Mouse (Mus musculus) forebrain, embryonic 15.5 days (tissue): ENCODE data around the gene Fam161a. TPM values are rescaled to one million over a fixed set of nuclear protein-coding genes. Genes with fewer than 3 reads are reported as not detected.
A peak's percentile ranks its signal among the peaks of the same experiment; 100 is the strongest.
"Not testable (repeated sequence)": the region's sequence is repeated elsewhere in the genome, so short reads cannot be mapped to it uniquely, and the experiment has no call there.

Source experiments
- ATAC-seq: fragments of 200-750 bp; cut with Nextera tagmentation; replicated peaks from 2 replicates; pipeline ENCODE4 v1.8.0; 2017; ENCODE audit warnings: mild to moderate bottlenecking, moderate TSS enrichment, moderate library complexity
- H3K27ac ChIP-seq: fragments of 300-500 bp; sonication (generic); replicated peaks from 2 replicates; pipeline ENCODE4 v1.5.1; 2015; ENCODE audit warnings: mild to moderate bottlenecking, inconsistent platforms
- H3K27me3 ChIP-seq: fragments of 300-500 bp; sonication (generic); 2 replicates; pipeline ENCODE4 v1.6.1; 2015; ENCODE audit warnings: inconsistent platforms
- H3K36me3 ChIP-seq: fragments of 300-500 bp; sonication (generic); 2 replicates; pipeline ENCODE4 v1.6.1; 2015; ENCODE audit warnings: mild to moderate bottlenecking, inconsistent platforms
- H3K4me1 ChIP-seq: fragments of 300-500 bp; sonication (generic); 2 replicates; pipeline ENCODE4 v1.6.1; 2015; ENCODE audit warnings: inconsistent platforms
- H3K4me2 ChIP-seq: fragments of 300-500 bp; sonication (generic); replicated peaks from 2 replicates; pipeline ENCODE4 v1.6.1; 2015; ENCODE audit warnings: mild to moderate bottlenecking, inconsistent platforms
- H3K4me3 ChIP-seq: fragments of 300-500 bp; sonication (generic); 2 replicates; pipeline ENCODE4 v1.5.1; 2015; ENCODE audit warnings: mild to moderate bottlenecking, inconsistent platforms
- H3K9ac ChIP-seq: fragments of 300-500 bp; sonication (generic); replicated peaks from 2 replicates; pipeline ENCODE4 v1.6.1; 2015; ENCODE audit warnings: mild to moderate bottlenecking, inconsistent platforms
- H3K9me3 ChIP-seq: fragments of 300-500 bp; sonication (generic); 2 replicates; pipeline ENCODE4 v1.6.1; 2016; ENCODE audit warnings: inconsistent platforms
- WGBS: fragments of 180-500 bp; shearing (Covaris S2); methylation state at CpG from one replicate; pipeline ENCODE4 v1.1.7; 2015; ENCODE audit warnings: mixed read lengths; 5-methylcytosine and 5-hydroxymethylcytosine counted together
- polyA plus RNA-seq: library from polyadenylated mRNA; unstranded; fragments of >200 nt; fragmentation: Nextera tagmentation; extraction: Ambion mirVana; gene quantifications from 2 replicates; pipeline ENCODE4 v1.2.1, GENCODE M21; 2015

Fam161a gene
- polyA plus RNA-seq, 1 experiment from 2014 or later = 3.8 TPM

GRCm38 (mm10) chr11:23065167-23065668 is 57.9 kb downstream of the Fam161a start:
- no peak for ATAC-seq
- no peaks in the 10 kb centered on the region for H3K9me3 ChIP-seq

GRCm38 (mm10) chr11:23067395-23068136 is 60.2 kb downstream of the Fam161a start:
- Histone ChIP-seq H3K4me2 (peak overlapping the region; percentile 51), H3K27ac (peak overlapping the region; percentile 58), H3K9ac (peak overlapping the region; percentile 65), H3K27me3 (no peaks in the 10 kb centered on the region), H3K4me1 (peaks cover 9% of the 10 kb centered on the region), H3K9me3 (no peaks in the 10 kb centered on the region), H3K36me3 (no peaks in the 10 kb centered on the region), H3K4me3 (peak overlapping the region; percentile 70)
- WGBS = under 1% methylated on average over 49 of the region's 49 CpGs
- peak; percentile 100 for ATAC-seq

More at GRCm38 (mm10) chr11:23065167-23065668, 57.9 kb downstream of the Fam161a start:
- H3K4me1 ChIP-seq = peaks cover 9% of the 10 kb centered on the region
- H3K4me3 ChIP-seq = no peak overlapping the region
- H3K36me3 ChIP-seq = no peaks in the 10 kb centered on the region
- 90% methylated on average over 2 of the region's 2 CpGs for WGBS
- no peak overlapping the region for H3K9ac ChIP-seq
- H3K27ac ChIP-seq = no peak overlapping the region
- no peaks in the 10 kb centered on the region for H3K27me3 ChIP-seq
- H3K4me2 ChIP-seq = no peak overlapping the region

- ATAC-seq = peak; percentile 6
- 8% methylated on average over 10 of the region's 10 CpGs for WGBS
Observed at GRCm38 (mm10) chr11:23068201-23068600, 60.9 kb downstream of the Fam161a start.

GRCm38 (mm10) chr11:23068986-23069385 is 61.7 kb downstream of the Fam161a start:
- not testable (repeated sequence) for H3K27me3 ChIP-seq, ATAC-seq, H3K27ac ChIP-seq, H3K9me3 ChIP-seq, H3K36me3 ChIP-seq, H3K4me3 ChIP-seq, H3K4me1 ChIP-seq, H3K4me2 ChIP-seq, H3K9ac ChIP-seq
- 88% methylated on average over 9 of the region's 9 CpGs for WGBS

More at GRCm38 (mm10) chr11:23068201-23068600, 60.9 kb downstream of the Fam161a start:
- peaks cover 9% of the 10 kb centered on the region for H3K4me1 ChIP-seq
- no peaks in the 10 kb centered on the region for H3K9me3 ChIP-seq
- peak overlapping the region; percentile 70 for H3K4me3 ChIP-seq
- H3K9ac ChIP-seq = peak overlapping the region; percentile 65
- peak overlapping the region; percentile 51 for H3K4me2 ChIP-seq
- H3K27ac ChIP-seq = peak overlapping the region; percentile 58
- no peaks in the 10 kb centered on the region for H3K36me3 ChIP-seq
- no peaks in the 10 kb centered on the region for H3K27me3 ChIP-seq

GRCm38 (mm10) chr11:23074841-23075240 is 67.5 kb downstream of the Fam161a start:
- H3K4me3 ChIP-seq = no peak overlapping the region
- no peak overlapping the region for H3K27ac ChIP-seq
- H3K4me2 ChIP-seq = no peak overlapping the region
- no peaks in the 10 kb centered on the region for H3K36me3 ChIP-seq
- no peak overlapping the region for H3K9ac ChIP-seq
- H3K4me1 ChIP-seq = no peaks in the 10 kb centered on the region
- no peaks in the 10 kb centered on the region for H3K9me3 ChIP-seq
- no peak for ATAC-seq
- H3K27me3 ChIP-seq = no peaks in the 10 kb centered on the region
- 82% methylated on average over 7 of the region's 7 CpGs for WGBS

- no peak for ATAC-seq
- Histone ChIP-seq H3K4me3 (no peak overlapping the region), H3K36me3 (no peaks in the 10 kb centered on the region), H3K9me3 (no peaks in the 10 kb centered on the region), H3K4me2 (no peak overlapping the region), H3K27ac (no peak overlapping the region), H3K27me3 (no peaks in the 10 kb centered on the region), H3K9ac (no peak overlapping the region), H3K4me1 (no peaks in the 10 kb centered on the region)
- WGBS = 100% methylated on average over 1 of the region's 1 CpGs
Observed at GRCm38 (mm10) chr11:23078541-23078940, 71.2 kb downstream of the Fam161a start.

Other genes with a start within 250 kb of the Fam161a start
- 1.9 and 2.3 TPM in 2 replicates for gene B3gnt2, start 146.6 kb upstream of the Fam161a start, polyA plus RNA-seq
- gene Zrsr1, start 35.5 kb upstream of the Fam161a start, polyA plus RNA-seq = 5.8 and 6.1 TPM in 2 replicates
- gene Gm28048, start 25.4 kb upstream of the Fam161a start, polyA plus RNA-seq = 3.4 and 3.5 TPM in 2 replicates
- 235 and 252 TPM in 2 replicates for gene Commd1, start 25.1 kb upstream of the Fam161a start, polyA plus RNA-seq
- 322 and 335 TPM in 2 replicates for gene Cct4, start 17.0 kb upstream of the Fam161a start, polyA plus RNA-seq
- 94.2 and 97.0 TPM in 2 replicates for gene Xpo1, start 248.5 kb downstream of the Fam161a start, polyA plus RNA-seq